Mouse (Mus musculus) layer of hippocampus, postnatal 10 days (tissue): Measurements from ENCODE around the gene Ifnar2. TPM values are rescaled to one million over a fixed set of nuclear protein-coding genes. Genes with fewer than 3 reads are reported as not detected.
A peak's percentile ranks its signal among the peaks of the same experiment; 100 is the strongest.

Source experiments
- DNase-seq, 2 experiments: peaks; one replicate each; pipeline ENCODE4 v3.0.0; 2021; ENCODE audit warnings: low spot score in 2 of 2
- total RNA-seq, 2 experiments: library from RNA; stranded (reverse); gene quantifications; 2 replicates each; pipeline ENCODE4 v1.2.3; 2021

Gene Ifnar2
- total RNA-seq, 2 experiments from 2014 or later, result 23.7 to 24.4 TPM

DNA sequence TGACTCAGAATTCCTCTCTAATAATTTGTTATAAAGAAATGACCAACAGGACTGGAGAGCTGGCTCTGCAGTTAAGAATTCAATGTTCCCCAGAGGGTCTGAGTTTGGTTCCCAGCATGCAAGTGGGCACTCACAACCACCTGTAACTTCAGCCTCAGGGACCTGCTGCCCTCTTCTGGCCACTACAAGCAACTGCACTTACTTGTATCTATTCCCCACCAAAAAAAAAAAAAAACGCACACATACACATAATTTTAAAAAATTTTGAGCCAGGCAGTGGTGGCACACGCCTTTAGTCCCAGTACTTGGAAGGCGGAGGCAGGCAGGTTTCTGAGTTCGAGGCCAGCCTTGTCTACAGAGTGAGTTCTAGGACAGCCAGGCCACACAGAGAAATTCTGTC is 17.5 kb downstream of the Ifnar2 start:
- no peak for DNase-seq

DNA sequence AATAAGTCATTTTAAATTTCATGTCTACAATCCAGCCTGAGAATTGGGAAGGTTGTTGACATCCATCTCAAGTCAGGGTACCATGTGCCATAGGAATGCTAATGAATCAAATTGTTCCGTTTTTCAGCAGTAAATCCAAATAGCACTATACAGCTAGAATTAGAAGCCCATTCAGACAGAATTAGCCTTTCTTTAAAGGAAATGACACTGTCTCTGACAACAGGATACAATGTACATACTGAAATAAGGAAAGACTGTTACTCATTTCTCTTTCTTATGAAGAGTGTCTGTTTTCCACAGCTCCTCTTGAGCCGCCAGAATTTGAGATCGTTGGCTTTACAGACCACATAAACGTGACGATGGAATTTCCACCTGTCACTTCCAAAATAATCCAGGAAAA is 18.8 kb downstream of the Ifnar2 start, which contains the start of gene Gm21970:
Gene Gm21970 (plus strand): TSS at position 301 of the 400 bp plus-strand sequence.
- no peak for DNase-seq

DNA sequence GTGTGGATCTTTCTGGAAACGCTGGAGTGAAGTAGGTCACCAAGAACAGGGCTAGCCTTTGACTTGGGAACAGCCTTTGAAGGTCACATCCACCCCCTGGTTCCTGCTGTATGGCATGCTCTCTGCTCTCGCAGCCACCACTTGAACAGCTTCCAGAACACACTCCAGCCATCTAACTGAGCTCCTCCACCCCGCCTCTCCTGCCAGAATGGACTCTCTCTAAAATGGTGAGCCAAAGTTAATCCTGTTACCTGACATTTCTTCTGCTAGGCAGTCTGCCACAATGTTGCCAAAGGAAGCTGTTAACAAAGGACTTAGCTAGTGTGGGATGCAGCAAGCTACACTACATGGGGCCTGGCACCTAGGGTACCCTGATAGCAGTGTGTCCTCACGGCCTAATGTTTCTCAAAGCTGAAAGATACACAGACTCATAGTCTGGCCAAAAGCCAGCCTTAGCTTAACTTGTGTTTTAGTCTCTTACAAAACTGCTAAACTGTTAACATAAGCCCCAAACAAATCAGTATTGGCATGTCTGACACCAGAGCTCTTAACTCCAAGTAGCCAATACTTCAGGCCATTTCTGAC is 22.3 kb downstream of the Ifnar2 start:
- DNase-seq, result no peak

DNA sequence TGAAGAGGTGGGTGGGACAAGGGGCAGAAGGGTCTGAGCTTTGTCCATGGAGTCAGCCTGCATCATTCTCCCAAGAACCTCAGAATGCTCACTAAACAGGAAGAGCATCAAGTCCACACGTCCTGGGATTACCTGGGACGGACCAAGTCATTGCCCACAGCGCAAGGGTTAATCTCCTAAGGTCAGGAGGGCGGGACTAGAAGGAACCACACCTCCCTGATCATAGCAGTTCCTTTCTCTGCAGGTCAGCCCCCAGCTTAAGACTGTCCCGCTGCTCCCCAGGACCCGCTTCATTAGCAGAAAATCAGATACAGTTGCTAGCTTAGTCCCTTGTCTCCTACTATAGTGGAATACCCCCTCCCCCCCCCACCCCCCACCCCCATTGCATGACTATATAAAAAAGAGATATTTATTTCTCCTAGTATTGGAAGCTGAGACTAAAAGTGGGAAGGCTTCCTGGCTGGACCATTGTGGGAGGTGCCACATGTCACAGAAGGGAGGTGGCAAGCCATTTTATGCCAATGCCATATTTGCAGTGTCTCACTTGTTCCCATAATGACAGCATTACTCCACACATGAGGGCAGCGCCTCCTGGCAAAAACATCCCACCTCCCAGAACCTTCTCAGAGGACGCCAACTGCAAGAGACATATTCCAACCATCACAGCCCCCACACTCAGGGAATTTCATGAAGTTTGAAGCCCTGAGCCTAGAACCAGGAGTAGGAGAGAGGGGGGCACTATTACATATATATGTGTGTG is 23.2 kb downstream of the Ifnar2 start:
- no peak for DNase-seq

DNA sequence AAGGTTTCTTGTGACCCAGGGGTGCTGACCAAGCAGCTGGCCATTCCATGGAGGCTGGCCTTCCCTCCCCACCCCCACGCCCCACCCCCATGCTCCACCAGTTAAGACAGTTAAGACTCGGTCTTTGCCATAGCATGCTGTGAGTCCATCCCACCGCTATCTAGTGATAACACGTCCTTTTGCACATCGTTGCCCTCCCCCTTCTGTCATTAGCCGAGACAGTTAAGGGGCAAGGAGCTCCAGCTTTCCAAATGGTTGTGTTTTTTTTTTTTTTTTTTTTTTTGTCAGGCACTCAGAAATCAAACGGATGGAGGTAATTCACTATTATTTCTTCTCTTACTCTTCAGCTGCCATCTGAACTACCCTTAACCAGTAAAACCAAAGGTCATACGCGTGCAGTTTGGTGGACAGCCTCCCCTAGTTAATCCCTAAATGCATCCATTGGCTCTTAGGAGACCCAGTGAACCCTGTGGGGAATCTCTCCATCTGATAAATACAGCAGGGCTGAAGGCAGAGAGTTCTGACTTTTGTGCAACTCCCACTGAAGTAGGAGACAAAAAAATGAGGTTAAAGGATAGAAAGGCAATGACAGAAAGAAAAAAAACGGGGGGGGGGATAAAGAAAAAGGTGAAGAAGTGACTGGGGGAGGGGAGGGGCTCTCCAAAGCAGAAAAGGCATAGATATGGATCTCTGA is 24.4 kb downstream of the Ifnar2 start:
- no peak for DNase-seq

DNA sequence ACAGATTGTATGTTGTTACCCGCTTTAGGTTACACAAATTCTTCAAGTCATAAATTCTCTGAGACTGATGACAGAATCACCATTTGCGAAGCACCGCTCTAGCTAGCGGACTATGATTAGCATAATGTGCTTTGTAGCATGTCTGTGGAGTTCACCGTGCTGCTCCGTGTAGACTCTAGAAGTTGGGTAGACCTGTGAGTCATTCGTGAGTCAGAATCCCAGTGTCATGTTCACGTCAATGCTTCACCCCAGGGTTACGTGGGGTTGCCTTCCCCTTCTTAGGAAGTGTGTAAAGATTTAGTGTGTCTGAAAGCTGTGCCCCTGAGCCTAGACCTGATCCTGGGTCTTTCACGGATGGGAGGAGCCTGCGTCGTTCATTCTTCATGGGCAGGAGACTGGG is 25.4 kb downstream of the Ifnar2 start:
- DNase-seq, result no peak

DNA sequence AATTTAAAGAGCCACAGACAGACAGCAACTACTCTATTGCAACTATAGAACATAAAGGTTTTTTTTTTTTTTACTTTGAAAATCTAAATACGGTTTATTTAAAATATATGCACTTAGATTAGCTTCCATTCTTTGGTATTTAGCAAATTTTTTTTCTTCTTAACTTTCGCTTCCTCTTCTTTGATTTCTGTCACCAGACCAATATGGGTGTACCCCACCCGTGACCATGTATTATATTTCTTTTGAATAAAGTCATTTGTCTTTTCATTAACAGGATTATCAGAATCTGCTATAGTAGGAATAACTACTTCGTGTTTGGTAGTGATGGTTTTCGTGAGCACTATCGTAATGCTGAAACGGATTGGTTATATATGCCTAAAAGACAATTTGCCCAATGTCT is 26.4 kb downstream of the Ifnar2 start:
- DNase-seq, result no peak

DNA sequence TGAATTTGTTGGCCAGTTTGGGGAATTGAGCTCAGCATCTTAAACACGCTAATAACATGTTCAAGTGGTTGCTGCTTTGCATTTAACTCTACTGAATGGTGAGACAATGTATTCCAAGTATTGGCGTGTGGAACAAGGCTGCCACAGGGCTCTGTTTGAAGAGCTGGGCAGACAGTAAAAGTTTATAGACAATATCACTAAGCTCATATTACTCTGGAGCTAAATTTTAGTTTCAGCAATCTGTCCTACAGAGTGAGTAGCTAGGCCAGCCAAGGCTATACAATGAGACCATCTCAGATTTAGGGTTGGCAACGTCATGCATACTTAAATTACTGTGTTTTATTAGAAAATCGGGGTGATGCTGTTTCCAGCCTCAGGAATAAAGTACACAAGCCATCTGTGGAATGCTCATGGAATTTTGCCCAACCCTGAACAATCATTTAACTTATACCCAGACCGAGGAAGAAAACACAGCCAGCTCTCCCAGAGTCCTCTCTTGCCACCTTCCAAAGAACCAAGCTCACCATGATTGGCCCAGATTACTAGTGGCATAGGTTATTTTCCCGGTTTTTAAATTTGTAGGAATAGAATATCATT is 29.1 kb downstream of the Ifnar2 start:
- DNase-seq, result no peak

DNA sequence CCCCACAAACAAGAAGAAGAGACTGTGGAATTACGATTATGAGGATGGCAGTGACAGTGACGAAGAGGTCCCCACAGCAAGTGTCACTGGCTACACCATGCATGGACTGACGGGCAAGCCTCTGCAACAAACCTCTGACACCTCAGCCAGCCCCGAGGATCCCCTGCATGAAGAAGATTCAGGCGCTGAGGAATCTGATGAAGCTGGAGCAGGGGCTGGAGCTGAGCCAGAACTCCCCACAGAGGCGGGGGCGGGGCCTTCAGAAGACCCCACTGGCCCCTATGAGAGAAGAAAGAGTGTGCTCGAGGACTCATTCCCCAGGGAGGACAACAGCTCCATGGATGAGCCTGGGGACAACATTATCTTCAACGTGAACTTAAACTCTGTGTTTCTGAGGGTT is 31.2 kb downstream of the Ifnar2 start:
- DNase-seq, result no peak

DNA sequence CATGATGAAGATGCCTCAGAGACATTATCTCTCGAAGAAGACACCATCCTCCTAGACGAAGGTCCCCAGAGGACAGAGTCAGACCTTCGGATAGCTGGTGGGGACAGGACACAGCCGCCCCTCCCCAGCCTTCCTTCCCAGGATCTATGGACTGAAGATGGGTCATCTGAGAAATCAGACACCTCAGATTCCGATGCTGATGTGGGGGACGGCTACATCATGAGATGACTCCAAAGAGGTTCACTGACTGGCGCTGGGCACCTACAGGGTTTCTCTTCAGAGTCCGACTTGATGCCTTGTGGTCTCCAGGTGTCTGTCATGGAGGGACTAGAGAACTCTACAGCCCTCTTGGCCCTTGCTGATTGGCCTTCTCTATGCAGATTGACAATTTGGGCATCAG is 31.6 kb downstream of the Ifnar2 start:
- DNase-seq, result no peak

DNA sequence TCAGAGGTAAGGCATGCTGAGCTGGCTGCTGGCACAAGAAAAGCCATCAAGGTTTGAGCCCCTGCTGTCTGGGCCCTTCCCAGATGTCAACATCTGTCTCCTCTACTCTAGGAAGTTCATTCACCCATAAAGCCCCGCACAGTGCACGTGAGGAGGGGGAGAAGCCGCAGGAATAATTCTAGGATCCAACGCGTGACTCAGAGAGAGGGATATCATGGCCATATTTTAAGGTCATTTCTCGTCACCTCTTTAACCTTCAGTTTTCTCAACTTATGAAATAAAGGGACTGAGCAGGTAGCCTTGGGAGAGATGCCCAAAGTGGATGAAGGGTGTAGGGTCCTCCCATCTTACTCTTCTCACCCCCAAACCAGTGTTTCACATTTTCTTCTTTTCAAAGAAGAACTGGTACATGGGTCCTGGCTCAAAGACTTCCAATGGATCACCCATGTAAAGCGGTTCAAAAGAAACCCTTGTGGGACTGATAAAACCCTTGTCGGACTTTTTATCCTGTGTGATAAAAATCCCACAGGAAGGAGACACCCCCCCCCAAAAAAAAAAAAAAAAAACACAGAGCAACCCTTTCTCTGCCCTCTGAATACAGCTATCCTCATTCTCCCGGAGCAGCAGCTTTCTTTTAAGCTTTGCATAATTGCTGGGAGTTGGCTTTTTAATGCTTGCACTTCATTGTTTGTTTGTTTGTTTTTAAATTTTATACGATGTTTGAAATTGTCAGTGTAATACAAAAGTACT is 32.4 kb downstream of the Ifnar2 start:
- no peak for DNase-seq

DNA sequence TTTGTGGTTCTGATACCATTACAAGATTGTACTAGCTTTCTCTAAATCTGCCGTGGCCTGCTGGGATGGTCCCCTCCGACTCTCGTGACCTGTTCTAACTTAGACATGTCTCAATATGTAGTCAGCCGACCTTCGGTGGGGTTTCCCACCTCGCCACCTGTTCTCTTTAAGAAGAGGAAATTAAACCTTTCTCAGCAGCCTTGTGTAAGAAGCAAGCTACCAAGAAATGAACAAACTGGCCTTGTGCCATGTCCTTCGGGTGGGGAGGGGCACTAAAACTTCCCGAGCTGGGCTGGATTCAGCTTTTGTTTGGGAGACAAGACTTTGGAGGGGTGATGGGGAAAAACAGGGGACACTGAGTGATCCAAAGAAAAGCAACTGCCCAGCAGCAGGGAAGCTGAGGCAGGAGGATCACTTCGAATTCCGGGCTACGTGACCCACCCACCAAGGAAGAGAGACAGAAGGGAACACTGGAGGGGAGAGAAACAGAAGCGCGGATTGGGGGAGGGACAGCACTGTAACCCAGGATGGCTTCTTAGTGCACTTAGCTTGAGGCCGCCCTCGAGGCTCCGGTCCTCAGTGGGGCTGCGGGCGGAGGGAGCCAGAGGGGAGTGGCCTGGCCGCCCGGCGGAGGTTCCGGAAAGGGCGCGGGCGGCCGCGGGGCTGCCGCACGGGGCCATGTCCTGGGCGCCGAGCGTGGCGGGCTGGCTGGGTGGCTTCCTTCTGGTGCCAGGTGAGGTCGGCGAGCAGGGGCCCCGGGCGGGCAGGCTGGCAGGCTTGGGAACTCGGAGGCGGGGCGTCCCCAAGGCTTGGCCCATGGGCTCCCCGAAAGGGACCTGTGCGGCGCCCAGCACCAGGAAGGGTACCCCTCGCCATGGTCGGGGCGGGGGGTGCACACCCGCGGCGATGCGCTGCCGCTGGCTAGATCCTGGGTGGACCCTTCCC is 33.3 kb downstream of the Ifnar2 start, which contains the start of gene Il10rb:
Gene Il10rb (plus strand): TSS at position 525 of the 945 bp plus-strand sequence.
- DNase-seq, result peak; percentile 41 to 55

DNA sequence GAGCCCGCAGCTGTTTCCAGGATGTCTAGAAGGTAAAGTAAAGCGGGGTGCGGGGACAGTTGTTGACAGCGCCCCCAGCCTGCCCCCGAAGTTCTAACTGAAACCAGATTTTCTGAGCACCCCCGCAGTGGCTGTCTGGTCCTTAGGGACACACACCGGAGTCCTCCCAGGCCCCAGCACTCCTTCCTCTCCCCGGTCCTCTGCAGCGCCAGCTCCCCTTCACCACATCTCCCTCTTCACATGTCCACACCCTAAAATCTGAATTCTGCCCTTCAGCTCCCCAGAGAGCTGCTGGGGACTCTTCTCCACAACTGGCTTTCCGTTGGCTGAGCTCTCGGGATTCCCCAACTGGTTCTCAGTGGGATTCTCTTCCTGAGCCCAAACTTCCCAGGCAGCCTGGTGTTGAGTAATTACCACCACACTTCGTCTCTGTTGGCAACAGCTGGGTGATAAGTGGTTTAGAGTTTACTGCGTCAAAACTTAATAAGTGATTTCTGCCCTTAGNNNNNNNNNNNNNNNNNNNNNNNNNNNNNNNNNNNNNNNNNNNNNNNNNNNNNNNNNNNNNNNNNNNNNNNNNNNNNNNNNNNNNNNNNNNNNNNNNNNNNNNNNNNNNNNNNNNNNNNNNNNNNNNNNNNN is 34.1 kb downstream of the Ifnar2 start:
- DNase-seq, result peak; percentile 24 to 47

DNA sequence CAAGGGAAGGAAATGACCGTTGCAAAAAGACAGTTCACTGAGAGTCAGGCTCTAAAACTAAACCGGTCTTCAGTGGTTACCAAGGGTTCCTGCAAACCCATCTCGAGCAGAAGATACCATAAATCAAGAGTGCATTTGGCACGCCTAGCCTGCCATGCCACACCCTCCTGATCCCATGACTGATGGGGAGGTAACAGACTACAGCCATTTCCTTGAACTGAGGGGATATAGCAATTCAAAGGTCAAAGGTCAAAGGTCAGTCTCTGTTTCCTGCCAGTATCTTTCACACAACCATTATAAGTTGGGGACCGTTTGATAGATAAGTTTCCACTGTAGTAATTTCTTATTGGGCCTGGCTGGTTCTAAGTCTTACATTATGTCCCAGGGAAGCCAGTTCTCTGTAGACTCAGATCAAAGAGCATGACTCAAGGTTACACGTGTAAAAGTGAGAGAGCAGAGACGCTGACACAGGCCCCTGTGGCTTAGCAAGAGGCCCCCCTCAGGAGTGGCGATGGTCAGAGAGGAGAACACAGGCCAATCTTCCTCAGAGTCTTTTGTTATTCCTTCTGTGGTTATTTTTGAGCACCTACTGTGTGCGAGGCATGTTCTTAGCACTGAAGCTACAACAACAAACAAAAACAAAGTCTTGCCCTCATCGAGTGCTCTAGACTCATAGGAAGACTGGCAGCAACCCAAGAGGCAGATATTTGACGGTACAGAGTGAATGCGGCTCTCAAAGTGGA is 40.7 kb downstream of the Ifnar2 start:
- DNase-seq, result no peak

DNA sequence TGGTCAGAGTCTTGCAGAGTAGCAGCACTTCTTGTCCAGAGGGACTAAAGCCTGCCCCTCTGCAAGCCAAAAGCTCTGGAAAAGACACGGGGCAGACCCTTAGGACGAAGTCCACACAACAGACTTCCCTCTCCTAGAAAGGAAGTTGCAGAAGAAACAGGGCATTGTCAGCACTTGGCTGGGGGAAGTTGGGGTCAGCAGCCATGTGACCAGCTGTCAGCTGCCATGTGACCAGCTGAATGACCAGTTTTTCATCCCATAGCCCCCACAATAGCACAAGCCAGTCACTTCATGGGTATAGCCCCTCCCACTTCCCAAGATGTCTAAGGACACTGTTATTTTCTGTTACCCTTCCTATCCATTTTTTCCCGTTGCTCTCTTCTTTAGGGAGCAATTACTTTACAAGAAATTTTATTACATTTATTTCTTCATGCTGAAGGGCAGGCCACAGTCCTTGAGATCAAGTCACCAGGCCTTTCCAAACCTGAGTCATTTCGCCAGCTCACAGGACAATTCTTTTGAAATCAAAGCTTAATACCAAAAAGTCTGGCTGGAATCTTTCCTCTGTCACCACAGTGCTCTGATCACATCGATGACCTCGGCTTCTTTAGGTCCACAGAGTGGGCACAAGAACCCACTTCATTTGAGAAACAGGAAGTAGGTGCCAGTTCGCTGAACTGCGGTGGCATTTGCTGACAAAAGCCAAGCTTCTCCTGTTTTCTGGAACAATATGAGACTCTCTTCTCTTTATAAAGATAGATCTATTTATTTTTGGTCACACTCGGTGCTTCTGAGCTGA is 43.0 kb downstream of the Ifnar2 start:
- DNase-seq, result no peak

DNA sequence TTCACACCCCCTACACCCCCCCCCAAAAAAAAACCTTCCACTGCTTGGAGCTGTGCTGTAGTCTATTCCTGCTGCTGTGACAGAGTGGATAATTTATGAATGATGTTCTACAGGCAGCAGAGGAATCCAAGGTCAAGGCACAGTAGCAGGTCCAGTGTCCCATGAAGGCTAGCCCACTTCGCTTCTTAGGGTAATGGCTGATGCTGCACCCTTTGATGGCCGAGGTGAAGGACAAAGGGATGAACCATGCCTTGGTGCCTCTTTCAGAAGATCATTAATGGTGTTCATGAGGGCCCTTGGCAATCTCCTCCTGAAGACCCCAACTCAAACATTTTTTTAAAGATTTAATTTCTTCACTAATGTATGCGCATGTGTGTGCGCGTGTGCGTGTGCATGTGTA is 43.8 kb downstream of the Ifnar2 start:
- no peak for DNase-seq

DNA sequence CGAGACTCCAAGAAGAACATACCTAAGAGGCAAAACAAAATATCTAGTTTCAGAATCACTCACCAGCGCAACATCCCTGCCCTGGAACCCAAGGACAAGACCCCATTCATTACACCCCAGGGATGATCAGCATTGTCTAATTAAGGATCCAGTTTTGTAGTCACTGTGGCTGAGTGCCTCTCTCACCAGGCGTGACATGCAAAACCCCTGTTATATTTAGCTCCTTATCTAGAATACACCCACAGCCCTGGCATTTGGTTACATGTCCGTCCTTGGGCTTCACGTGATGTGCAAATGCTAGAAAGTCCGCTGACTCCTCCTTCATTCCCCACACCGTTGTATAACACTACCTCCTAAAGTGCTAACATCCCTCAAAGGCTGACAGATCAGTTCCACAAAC is 44.4 kb downstream of the Ifnar2 start:
- no peak for DNase-seq

DNA sequence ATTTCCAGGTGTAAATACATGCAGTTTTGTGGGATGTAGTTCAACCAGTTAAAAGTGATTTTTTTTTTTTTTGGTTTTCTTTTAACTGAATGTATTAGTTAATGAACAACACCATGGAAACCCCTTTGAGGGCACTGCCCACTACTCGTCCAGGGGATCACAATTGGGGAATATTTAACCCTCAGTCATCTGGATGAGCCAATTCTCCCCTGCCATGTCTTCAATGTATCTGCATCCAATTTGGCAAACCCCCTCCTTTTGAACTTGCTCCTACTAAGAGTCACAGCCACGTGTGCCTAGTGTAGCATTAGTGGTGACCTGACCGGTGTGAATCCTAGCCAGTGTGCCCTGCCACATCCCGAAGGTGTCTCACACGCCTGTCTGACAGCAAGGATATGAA is 45.9 kb downstream of the Ifnar2 start:
- no peak for DNase-seq
